Mouse (Mus musculus): ENCODE data around the gene Lce1i.
"Not testable (repeated sequence)": the region's sequence is repeated elsewhere in the genome, so short reads cannot be mapped to it uniquely, and the experiment has no call there.

The Lce1i gene

DNA sequence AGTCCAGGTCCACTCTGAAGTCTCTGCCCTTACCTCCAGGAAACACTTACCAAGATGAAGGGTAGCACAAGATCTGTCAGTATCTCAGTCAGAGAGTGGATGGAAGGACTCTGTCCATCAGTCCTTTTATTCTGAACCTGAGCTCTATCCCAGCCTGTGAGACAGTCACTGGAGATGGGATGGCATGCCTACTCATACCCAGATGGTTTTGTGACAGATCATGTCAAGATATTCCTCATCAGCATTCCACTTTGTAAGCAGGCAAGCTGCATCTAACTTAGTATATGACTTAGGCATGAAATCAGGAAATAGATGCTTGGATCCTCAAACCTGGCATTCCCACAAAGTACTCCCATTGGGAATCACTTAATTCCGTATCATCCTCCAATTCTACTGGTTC lies at the start of gene Lce1i:
Gene Lce1i, minus strand, starts transcription at position 101 of the 400 bp plus-strand sequence.
- DNase-seq (ENCODE audit: low read depth) = no peak

DNA sequence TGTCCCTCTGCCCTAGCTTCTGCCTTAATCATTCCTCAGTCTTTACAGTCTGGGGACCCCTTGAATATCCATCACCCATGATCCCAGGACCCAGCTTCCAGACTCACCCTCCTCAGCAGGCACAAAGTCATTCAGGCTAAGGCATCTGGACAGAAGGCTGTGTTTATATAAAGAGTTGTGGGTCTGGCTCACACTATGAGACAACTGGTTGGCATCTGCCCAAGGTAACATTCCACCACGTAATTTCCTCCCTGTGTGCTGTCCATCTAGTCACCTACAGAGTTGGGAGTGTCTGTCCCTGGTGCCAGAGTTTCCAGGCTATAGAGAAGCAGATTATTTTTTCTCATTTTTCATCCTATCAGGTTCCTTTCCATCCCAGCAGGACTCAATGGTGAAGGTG lies 48.4 kb upstream of the Lce1i start, which contains the start of gene Kprp:
Gene Kprp, minus strand, starts transcription at position 140 of the 400 bp plus-strand sequence.
- DNase-seq (ENCODE audit: low read depth) = peak; percentile 2

GRCm38 (mm10) chr3:92825808-92826207 lies 47.1 kb upstream of the Lce1i start:
- no peak for DNase-seq (ENCODE audit: low read depth)

GRCm38 (mm10) chr3:92816036-92816435 lies 37.3 kb upstream of the Lce1i start:
- DNase-seq (ENCODE audit: low read depth) = not testable (repeated sequence)

DNA sequence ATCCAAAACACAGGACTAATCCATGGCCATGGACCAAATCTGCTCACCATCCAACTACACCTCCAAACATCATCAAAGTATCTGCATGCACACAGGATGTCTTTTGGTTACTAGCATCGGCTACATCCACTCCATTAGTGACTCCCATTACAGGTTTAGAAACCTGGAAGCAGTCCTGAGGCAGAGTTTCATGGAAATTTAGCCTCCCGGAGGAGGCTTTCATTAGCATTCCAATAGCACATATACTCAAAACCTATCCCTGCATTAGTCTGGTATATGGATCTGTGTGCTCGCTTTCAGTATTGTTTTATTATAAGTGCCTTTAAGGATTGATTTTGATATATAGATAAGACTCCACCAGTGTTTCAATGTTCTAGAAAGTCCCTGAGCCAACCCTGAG lies 36.9 kb upstream of the Lce1i start:
- DNase-seq (ENCODE audit: low read depth) = no peak

DNA sequence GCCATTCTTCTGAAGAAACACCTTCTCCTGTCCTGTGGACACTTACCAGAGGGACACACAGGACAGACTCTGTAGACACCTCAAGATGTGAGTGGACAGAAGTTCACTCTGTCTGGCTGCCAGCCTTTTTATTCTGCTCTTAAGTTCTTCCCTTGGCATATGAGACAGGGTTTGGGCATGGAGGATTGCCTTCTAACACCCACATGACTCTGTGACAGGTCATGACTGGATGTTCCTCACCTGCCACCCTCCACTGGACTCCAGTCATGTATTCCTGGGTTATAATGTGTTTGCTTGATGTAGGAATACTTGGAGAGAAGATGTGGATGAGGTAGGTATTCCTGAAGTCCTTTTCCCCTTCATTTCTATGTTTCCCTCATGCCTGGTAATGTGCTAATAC lies 29.1 kb upstream of the Lce1i start, which contains the start of gene Lce1k:
Gene Lce1k, minus strand, starts transcription at position 101 of the 400 bp plus-strand sequence.
- no peak for DNase-seq (ENCODE audit: low read depth)

GRCm38 (mm10) chr3:92790414-92790813 lies 11.7 kb upstream of the Lce1i start, which contains the start of gene Lce1j:
Gene Lce1j, minus strand, starts transcription at chr3:92790514.
- DNase-seq (ENCODE audit: low read depth) = no peak

DNA sequence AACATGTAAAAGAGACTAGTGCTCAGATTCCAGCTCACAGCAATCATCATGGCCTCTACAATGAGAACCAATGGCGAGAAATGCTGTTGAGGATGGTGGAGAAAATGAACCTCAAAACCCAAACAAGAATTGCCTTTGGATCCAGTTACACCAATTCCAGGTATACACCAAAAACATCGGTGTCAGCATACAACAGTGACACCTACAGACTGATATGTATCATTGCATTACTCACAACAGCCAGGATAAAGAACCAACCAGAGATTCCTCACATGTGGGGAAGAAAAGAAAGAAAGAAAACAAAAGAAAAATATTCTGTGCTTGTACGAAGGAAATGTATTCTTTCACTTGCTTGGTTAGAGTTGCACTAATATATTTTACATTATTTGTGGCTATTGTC lies 7.1 kb downstream of the Lce1i start:
- DNase-seq (ENCODE audit: low read depth) = peak; percentile 7

DNA sequence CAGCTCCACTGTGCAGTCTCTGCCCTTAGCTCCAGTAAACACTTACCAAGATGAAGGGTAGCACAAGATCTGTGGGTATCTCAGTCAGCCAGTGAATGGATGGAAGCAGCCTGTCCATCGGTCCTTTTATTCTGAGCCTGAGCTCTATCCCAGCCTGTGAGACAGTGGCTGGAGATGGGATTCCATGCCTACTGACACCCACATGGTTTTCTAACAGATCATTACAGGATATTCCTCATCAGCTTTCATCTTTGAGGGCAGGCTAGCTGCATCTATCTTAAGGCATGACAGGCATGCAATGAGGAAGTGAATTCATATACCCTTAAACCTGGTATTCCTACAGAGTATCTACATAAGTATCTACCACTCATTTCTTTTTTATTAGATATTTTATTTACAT lies 13.7 kb downstream of the Lce1i start, which contains the start of gene Lce1h:
Gene Lce1h, minus strand, starts transcription at position 101 of the 400 bp plus-strand sequence.
- DNase-seq (ENCODE audit: low read depth) = no peak

GRCm38 (mm10) chr3:92753197-92753596 lies 25.5 kb downstream of the Lce1i start:
- DNase-seq (ENCODE audit: low read depth) = no peak

- no peak for DNase-seq (ENCODE audit: low read depth)
These were observed 26.5 kb downstream of the Lce1i start, which contains the start of gene Lce1g for GRCm38 (mm10) chr3:92752238-92752637. Gene Lce1g, minus strand, starts transcription at chr3:92752338.

- DNase-seq (ENCODE audit: low read depth) = no peak
These were observed 39.7 kb downstream of the Lce1i start, which contains the start of gene Gm38119 for GRCm38 (mm10) chr3:92738996-92739395. Gene Gm38119, minus strand, starts transcription at chr3:92739096.
